Mouse (Mus musculus) c-Kit-positive CD71-positive TER-119-positive erythroid progenitor cells, embryonic 14.5 days (primary cell): Measurements from ENCODE around the gene Med12l.
"Not testable (repeated sequence)": the region's sequence is repeated elsewhere in the genome, so short reads cannot be mapped to it uniquely, and the experiment has no call there.

Source experiments
- DNase-seq: peaks from one replicate; pipeline ENCODE4 v3.0.0-alpha.2; 2013; ENCODE audit warnings: low spot score

Med12l gene

DNA sequence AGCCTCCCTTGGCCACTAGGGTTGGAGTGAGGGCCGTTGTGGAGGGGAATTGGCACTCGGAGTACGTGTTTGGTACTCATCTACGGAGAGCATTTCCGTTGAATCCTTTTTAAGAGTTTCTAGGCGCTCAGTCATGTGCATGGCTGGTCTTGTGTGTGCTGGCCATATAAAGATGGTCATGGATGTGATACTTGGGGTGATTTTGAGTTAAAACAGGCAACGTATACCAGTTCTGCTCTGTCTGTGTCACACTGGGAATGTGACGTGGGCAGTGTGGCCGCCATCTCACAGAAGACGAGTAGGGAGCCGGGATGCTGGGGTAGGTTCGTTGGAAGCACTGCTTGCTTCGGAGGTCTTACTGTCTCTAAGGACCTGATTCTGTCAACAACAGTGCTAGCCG is 17.3 kb downstream of the Med12l start:
- DNase-seq: no peak

DNA sequence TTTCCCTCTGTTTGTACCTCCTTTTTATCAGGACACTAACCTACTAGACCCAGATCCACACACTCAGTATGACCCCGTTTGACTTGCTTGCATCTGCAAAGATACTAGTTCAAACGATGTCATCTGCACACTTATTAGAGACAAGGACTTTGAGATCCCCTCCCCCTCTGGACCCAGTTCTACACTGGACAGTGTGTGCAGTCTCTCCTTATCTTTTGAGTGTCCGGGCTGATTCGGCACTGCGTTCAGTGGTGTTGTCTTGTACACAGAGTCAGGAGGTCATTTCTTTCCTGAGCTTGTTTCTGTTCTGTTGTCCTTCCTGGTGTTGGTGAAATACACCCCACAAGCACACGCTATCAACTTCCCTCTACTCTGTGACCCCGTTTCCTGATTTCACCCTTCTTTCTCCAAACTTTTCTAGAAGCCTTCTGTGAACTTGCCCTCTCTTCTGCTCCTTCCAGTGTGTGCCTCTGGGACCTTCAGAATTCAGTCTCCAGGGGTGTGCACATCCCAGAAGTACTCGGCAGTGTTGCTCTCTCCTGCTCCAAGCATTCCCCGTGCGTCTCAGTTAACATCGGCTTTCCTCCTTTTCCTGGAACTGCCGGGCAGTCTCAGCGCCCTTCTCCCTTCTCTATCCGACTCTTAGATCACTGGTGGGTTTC is 19.0 kb downstream of the Med12l start:
- no peak for DNase-seq

DNA sequence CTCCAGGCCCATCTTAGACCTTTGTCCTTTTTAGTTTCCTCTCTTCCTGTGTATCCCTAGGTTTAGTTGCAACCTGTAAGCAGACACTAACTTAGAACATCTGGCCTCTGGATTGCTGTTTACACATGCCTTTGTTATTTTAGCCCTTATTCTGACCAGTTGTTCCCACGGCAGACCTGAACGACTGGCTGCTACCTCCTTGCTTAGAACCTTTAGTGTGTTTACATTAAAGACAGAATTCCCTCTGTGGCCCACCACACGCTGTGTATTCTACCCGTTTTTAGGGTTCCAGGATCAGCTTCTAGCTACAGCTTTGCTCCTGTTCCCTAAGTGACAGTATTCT is 19.5 kb downstream of the Med12l start:
- no peak for DNase-seq

DNA sequence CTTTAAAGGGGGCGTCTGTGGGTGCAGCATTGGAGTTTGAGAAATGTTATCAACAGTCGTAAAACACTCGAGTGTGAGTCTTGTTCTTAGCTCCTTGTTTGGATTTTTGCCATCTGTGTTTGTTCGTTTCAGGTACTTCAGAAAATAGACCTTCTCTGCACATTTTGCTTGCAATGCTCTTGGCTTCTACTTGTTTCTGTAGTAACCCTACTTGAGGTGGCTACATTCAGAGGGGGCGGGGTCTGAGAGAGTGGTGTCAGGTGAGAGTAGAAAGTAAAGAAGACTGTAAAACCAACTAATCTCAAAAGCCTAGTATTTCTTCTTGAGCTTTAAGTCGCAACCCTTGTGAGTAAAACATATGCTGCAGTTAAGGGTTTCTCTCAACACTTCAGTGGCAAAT is 23.1 kb downstream of the Med12l start:
- DNase-seq: no peak

DNA sequence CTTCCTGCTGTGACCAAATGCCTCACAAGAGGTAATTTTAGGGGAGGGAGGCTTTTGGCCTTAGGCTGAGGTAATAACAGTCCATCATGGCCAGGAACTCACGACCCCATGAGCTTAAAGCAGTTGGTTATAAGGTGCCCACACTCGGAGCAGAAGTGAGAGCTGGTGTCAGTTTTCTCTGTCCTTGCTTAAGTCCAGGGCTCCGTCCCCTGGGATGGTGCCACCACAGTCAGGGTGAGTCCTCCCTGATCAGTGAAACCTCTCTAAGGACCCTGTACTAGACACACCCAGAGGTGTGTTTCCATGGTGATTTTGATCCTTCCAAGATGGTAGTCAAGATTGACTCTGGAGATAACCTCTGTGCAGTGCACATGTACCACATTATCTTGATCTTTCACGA is 25.4 kb downstream of the Med12l start:
- DNase-seq: no peak

DNA sequence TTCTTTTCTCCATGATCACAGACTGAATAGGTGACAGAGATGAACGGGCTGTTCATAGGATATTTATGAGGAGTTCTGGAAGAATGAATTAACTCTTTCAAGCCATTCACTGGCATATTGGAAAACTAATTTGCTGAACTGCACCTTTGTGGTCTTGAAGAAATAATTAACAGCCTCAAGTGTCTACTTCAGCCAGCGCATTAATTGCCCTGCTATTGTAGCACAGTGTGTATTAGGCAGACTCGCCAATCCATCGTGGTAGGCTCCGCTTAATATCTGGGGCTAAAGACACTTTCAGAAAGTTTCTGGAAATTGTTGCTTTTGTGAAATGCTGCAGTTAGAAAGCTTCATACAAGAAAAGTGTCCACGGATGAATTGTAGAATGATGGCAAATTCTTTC is 35.9 kb downstream of the Med12l start:
- no peak for DNase-seq

DNA sequence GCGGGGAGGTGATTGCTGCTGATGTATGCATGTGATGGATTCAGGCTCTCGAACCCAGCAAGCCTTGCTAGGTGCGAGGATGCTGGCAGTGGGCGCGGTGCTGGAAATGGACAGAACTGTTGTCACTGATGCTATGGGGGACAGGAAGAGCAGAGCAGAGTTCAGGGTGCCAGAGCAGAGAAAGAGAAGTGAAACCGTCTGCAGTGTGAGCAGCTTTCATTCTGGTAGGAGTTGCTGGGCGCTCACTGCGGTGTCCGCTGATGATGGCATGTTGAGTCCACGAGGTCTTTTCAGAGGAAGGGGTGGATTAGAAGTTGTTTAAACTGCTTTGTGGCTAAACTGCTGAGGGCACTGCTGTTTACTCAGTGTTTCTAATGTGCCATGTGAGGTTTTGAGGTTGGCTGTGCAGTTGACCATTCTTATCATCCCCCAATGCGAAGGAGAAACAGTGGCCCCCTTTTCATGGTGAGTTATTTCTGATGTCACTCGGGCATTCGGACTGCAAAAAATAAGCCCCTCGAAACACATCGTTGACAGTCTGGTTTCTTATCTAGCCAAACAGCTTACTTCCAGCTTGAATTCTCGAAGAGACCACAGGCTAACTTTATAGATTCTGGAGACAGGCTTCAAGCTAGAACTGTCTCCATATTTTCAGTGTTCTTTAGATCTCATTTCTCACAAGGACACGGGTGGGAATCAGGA is 49.4 kb downstream of the Med12l start:
- DNase-seq: no peak

DNA sequence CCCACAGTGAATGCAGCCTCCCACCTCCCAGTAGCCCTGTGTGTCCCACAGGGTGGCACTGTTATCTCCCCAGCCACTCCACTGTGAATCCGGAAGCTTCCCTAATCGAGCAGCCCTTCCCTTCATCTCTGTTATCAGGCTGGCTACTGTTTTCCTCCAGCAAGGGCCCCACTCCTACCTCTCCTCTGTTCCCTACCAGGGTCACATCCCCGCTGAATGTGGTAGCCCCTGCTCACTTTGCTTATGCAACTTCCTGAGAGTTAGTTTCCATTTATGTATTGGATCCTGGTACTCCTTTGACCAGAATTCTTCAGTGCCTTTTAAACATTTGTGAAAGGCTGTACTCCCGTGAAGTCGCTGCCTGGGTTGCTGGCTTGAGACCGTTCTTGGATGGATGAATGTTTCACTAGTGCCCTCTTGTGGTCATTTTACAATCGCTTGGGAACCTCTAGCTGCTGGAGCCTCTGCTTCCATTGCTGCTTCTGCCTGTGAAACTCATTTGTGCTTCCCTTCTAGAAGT is 53.5 kb downstream of the Med12l start:
- peak; percentile 85 for DNase-seq

DNA sequence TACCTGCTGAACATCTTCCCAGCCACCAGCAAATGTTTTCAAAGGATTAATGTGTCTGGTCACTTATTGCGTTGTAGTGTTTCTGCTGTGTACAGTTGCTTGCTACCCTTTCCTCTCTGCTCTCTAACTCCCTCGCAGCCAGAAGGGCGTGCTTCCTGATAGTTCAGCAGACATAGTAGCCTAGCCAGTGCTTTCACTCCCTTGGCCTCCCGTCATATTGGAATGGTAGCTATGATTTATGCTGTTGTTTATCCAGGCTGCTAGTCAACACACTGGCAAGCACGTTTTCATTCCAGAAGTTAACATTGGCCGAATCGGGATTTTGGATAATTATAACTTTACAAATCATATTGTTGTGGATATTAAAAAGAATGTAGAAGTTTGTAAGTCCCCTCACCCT is 54.5 kb downstream of the Med12l start:
- no peak for DNase-seq

DNA sequence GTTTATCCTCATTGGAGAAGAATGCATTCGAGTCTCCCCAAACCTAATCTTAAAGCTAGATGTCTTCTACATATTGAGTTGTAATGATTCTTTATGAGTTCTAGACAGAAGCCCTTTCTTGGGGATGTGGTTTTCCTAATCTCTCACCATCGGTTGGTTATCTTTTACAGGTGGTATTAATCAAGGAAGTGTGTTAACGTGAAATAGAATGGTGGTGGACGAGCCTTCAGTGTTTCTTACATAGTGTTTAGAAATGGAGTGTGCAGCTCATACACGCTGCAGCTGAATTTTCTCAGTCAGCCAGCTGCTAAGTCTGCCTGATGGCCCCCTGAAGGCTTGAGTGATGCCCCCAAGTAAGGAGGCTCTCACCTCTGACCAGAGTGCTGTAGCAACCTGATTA is 56.5 kb downstream of the Med12l start:
- no peak for DNase-seq

DNA sequence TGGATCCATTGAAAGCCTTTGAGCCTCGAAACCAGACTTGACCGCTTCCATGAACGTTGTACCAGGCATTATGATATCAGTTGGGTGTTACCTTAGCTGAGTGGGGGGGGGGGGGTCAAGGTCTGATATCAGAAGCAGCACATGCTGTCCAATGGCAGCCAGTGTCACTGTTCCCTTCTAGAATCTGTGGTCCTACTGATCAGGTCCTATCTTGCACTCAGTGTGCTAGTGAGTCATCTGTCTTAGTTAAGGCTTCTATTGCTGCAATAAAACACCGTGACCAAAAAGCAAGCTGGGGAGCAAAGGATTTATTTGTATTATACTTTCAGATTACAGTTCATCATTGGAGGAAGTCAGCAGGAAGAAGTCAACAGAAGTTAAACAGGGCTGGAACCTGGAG is 57.8 kb downstream of the Med12l start:
- no peak for DNase-seq

DNA sequence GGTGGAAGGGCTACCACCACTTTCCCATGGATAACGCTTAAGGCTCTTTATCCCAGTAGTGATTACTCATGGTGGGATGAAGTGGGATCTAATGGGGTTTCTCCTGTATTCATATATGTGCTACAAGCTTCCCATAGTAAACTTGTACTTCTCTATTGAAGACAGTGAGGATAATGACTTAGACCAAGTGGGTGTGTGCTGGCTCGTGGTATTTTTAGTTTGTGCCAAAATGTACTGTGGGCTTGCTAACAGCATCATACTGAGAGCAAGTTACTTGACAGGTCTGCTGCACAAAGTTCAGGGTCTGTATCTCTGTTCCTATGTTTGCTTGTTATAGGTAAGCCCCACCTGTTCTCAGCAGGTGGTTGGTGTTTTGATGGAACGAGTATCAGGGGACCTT is 60.3 kb downstream of the Med12l start:
- DNase-seq: no peak

DNA sequence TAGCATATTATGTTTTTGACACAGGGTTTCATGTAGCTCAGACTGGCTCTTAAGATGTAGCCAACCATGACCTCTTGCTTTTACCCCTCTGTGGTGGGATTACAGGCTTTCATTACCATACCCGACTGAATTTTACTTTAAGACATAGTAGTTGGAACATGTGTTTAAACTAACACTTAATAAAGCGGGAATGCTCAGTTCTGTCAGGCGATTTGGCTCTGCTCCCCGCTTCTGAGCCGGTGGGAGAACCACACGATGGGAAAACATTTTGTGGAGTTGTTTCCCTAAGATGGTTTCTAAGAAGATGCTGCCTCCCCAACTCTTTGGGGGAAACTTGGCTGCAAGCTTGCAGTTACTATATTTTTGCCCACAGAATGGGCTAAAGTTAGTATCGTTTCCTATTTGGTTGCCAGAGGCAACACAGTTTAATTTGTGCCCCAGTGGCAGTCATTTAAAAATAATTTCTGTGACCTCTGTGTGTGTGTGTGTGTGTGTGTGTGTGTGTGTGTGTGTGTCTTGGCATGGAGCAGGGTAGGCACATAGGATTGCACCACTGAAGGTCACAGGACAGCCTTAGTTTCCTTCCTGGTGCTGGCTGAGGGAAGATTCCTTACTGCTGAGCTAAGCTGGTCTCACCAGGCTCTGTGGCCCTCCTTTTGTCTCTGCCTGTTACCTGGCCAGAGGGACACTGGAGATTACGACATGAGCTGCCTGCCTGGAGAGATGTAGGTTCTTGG is 61.1 kb downstream of the Med12l start:
- no peak for DNase-seq

DNA sequence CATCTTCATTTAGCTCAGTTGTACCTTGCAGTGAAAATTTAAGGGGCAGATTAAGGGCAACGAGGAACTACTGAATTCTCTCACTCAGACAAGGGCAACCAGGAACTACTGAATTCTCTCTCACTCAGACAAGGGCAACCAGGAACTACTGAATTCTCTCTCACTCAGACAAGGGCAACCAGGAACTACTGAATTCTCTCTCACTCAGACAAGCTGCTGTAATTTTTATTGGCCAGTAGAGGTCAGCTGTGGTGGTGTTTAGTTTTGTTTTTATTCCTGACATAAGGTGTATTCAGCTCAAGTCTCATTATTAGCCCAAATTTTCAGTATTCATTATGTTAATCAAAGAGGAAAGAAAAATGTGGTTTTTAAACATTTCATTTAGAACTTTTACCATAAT is 63.4 kb downstream of the Med12l start:
- DNase-seq: not testable (repeated sequence)

DNA sequence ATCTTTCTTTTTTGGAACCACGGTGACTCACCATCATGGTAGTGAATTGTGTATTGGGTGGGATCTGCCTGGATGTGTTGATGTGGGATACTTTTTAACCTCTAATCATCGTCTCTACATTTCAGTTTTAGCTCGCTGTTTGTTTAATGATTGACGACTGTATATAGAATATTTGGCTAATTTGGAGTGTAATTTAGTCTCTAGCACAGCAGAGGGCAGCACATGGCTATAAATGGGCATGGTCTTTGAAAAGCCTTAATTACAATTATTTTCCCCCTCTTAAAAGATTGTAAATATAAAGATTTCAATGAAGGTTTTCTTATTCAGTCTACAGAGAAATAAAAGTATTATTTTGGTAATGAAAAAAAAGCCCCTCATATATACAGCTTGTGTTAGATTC is 71.7 kb downstream of the Med12l start:
- no peak for DNase-seq

DNA sequence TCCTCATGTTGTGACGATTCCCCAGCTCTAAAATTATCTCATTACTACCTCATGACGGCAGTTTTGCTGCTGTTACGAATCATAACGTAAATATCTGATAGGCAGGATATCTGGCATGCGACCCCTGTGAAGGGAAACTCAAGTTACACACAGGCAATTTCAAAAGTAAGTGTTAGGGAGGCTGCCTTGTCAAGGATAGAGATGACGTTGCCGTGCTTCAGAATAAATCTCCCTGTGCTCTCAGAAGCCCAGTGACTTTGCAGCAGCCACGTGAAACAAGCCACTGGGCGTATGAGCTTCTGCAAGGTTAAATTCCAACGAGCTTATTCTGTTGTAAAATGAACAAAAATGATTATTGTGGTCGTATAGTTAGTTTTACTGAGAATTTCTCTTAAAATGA is 73.0 kb downstream of the Med12l start:
- no peak for DNase-seq

DNA sequence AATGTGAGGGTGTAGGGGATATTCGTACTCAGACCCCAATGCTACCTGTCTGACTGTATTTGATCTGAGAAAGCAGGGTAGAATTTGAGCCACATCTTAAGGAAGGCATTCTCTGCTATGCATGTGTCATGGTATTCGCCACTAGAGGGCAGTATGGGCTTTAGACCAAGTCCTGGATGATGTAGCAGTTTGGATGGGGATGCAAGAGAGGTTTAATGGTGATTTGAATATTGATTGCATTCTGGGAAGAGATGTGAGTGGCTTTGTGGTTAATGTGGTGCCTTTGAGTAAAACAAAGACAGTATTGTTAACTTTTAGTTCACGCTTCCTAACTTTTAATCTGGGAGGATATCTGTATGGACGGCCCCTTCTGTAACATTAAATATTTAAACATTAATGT is 73.7 kb downstream of the Med12l start:
- peak; percentile 70 for DNase-seq

DNA sequence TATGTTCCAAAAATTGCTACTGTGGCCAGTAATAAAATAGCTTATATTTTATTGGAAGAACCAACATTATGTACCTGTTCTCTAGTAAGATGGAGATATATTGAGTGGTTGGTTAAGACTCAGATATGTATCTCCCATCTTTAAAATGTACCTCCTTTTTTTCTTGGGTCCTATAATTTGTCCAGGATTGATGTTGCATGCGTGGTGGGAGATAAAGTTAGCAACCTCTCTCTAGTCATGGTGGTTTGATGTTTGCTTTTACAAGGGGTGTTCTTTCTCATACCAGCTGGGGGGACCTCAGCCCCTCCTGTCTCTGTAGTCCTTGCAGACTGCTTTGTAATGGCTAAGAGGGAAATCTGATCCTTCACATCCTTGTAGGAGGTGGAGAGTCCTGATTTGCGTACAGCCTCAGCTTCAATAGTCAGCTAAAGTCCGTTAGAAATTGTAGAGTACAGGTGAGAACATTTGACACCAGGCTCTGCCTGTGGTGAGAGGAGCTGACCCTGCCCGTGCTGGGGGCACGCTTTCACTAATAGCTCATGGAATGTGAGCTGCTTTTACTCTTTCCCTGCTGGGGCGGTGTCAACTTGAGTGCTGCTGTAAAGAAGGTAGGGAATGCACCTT is 74.8 kb downstream of the Med12l start:
- DNase-seq: no peak

DNA sequence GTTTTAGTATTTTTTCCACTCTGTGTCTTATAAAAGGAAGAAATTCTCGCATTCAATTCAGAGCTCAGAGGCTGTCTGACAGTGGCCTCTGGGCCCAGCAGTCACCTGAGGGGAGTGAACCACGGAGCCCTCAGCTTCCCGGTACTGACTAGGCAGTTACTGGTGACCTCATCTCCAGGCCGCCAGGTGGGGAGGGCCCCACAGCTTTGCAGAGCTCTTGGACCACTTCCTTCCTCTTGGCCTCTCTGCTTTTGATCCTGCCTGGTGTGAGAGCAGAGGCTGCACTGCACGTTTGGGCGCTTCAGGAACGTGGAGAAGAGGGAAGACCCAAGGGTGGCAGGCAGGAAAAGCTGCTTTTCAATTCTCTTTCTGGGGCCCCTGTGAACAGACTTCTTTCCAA is 75.3 kb downstream of the Med12l start:
- DNase-seq: no peak

DNA sequence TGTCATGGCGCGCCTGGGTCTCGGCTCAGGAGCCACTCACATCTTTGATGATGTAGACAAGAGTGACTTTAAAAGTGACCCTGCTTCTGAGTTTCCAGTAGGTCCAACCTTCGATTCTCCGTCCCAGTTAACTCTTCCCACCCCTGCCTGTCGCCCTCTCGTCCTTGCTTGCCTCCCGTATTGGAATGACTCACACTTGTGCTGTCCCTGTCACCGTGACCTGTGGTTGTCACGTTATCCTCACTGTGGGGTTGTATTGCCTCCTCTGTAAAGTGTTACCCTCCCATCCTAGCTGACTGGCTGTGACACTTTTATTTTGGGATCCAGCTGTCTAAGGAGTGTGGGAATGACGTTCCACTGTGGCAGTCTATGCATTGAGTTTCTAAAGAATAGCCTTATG is 87.1 kb downstream of the Med12l start:
- no peak for DNase-seq

DNA sequence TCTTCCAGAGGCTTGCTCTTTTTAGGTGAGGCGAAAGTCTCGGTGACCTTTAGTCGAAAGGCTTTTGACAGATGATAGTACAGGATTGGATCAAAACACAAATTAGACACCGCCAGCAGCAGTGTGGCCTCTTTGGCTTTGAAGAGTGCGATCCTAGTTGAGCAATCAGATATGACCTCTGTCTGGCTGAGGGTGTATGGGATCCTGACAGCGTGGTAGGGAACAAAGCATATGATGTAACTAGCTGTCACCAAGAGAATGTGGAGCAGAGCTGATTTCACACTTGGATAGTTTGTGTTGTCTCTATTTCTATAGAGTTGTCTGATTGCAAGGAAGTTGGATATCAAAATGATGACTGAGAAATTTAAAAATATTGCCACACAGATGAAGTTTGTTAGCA is 91.8 kb downstream of the Med12l start:
- DNase-seq: no peak

DNA sequence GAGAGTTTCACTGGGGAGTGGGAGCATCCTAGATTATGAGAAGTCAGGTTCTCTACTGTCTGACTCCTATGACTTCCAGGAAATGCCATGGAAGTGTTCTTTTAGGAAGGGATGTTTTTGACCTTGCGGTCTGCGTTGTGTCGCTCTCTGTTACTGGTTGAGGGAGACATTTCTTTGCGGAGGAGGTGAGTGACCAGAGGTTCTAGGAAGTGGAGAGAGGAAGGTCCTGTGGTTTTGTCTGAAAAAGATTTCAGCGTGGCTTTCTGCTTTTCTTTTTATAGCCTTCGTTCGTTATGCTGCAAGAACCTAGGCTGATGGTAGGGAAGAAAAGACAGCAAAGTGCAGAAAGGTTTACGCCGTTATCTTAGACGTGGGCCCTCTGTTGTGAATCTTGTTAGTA is 92.9 kb downstream of the Med12l start:
- DNase-seq: no peak
